Mouse (Mus musculus) testis, adult 2 months (tissue): ENCODE data around the gene Gm36028. TPM values are rescaled to one million over a fixed set of nuclear protein-coding genes. Genes with fewer than 3 reads are reported as not detected.

Experiments used
- H3K27ac ChIP-seq: fragments of 200-500 bp; 2 replicates; pipeline ENCODE4 v1.5.1; 2012; ENCODE audit warnings: low read depth, low read length; ENCODE audit not compliant: control insufficient read depth, insufficient read depth
- H3K27me3 ChIP-seq: fragments of 200-500 bp; 2 replicates; pipeline ENCODE4 v1.6.1; 2012; ENCODE audit warnings: mild to moderate bottlenecking, low read length, moderate library complexity; ENCODE audit not compliant: control insufficient read depth, insufficient read depth
- H3K36me3 ChIP-seq: fragments of 200-500 bp; 2 replicates; pipeline ENCODE4 v1.6.1; 2012; ENCODE audit warnings: mild to moderate bottlenecking, low read length; ENCODE audit not compliant: control insufficient read depth, insufficient read depth
- H3K4me1 ChIP-seq: fragments of 200-500 bp; 2 replicates; pipeline ENCODE4 v1.6.1; 2012; ENCODE audit warnings: low read length; ENCODE audit not compliant: control insufficient read depth, insufficient read depth
- H3K4me3 ChIP-seq: fragments of 200-500 bp; 2 replicates; pipeline ENCODE4 v1.5.1; 2012; ENCODE audit warnings: low read depth, mild to moderate bottlenecking, low read length, moderate library complexity, mixed read lengths; ENCODE audit not compliant: control insufficient read depth
- CTCF ChIP-seq: fragments of 200-500 bp; IDR thresholded peaks from 2 replicates; pipeline ENCODE4 v1.5.1; 2012; ENCODE audit warnings: low read depth, mild to moderate bottlenecking, inconsistent platforms, low read length, moderate library complexity; ENCODE audit not compliant: control insufficient read depth, insufficient read depth, insufficient replicate concordance
- POLR2A ChIP-seq: fragments of 200-500 bp; IDR thresholded peaks from 2 replicates; pipeline ENCODE4 v1.6.1; 2012; ENCODE audit warnings: low read depth, mild to moderate bottlenecking, inconsistent platforms, low read length, moderate library complexity; ENCODE audit not compliant: control insufficient read depth
- polyA plus RNA-seq: library from polyadenylated mRNA; depleted of rRNA; stranded (reverse); fragments of >200 nt; gene quantifications from 2 replicates; pipeline ENCODE4 v1.2.3, GENCODE M21; 2012

Gene Gm36028
- polyA plus RNA-seq, 1 experiment, result 1.2 TPM

GRCm38 (mm10) chr16:37856327-37856726 is 4.6 kb downstream of the Gm36028 start:
- no peak overlapping the region for H3K4me3 ChIP-seq
- peaks cover 12% of the 10 kb centered on the region for H3K4me1 ChIP-seq
- H3K27me3 ChIP-seq, result no peaks in the 10 kb centered on the region
- H3K27ac ChIP-seq, result no peak overlapping the region
- no peaks in the 10 kb centered on the region for H3K36me3 ChIP-seq
- TF ChIP-seq CTCF (no peak), POLR2A (no peak)

- no peak for TF ChIP-seq POLR2A
- no peak for TF ChIP-seq CTCF
- H3K4me1 ChIP-seq, result peaks cover 13% of the 10 kb centered on the region
- no peaks in the 10 kb centered on the region for H3K36me3 ChIP-seq
- H3K27ac ChIP-seq, result no peak overlapping the region
- H3K4me3 ChIP-seq, result no peak overlapping the region
- H3K27me3 ChIP-seq, result no peaks in the 10 kb centered on the region
Observed at GRCm38 (mm10) chr16:37855583-37855982, 5.4 kb downstream of the Gm36028 start.

- TF ChIP-seq POLR2A (no peak), CTCF (no peak)
Observed at GRCm38 (mm10) chr16:37854593-37854992, 6.4 kb downstream of the Gm36028 start.

DNA sequence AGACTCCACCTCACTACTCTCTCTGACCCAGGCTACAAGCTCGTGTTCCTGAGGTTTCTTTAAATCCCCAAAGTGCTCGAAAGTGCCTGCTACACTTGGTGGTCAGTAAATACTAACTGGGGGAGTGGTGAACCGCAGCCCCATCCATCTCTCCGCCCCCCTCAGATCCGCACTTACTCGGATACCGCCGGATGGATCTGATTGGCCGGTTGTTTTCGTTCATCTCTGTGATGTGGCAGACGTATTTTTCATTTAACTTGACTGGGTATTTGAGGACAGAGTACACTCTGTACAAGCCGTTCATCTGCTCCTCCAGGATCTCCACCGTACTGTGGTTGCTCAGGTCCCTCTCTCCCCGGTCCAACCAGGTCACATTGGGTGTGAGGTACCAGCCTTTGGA is 6.9 kb downstream of the Gm36028 start:
- TF ChIP-seq CTCF (no peak), POLR2A (no peak)
- Histone ChIP-seq H3K36me3 (no peaks in the 10 kb centered on the region), H3K4me1 (peaks cover 13% of the 10 kb centered on the region), H3K4me3 (peak overlapping the region; percentile 53), H3K27ac (peak overlapping the region; percentile 53; the same call in 1 of the 2 replicates), H3K27me3 (no peaks in the 10 kb centered on the region)

More at GRCm38 (mm10) chr16:37854593-37854992, 6.4 kb downstream of the Gm36028 start:
- peaks cover 13% of the 10 kb centered on the region for H3K4me1 ChIP-seq
- H3K4me3 ChIP-seq, result no peak overlapping the region
- H3K36me3 ChIP-seq, result no peaks in the 10 kb centered on the region
- H3K27ac ChIP-seq, result no peak overlapping the region
- no peaks in the 10 kb centered on the region for H3K27me3 ChIP-seq

DNA sequence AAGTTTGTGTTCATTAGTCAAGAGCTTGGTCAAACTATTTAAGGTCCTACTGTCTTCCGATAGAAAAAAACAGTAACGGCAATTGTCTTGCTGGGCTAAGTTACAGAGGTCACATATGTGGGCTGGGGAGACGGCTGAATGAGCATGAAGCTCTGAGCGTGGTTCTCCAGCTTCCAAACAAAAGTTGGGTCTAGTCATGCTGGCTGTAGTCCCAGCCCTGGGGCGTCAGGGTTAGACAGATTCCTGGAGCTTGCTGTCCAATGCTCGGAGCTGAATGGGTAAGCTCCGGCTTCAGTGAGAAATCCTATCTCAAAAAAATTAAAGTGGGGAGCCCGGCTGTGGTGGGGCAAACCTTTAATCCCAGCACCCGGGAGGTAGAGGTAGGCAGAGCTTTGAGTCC is 7.7 kb downstream of the Gm36028 start:
- H3K36me3 ChIP-seq, result no peaks in the 10 kb centered on the region
- no peak overlapping the region; the same call in 1 of the 2 replicates for H3K4me3 ChIP-seq
- H3K4me1 ChIP-seq, result peaks cover 13% of the 10 kb centered on the region
- H3K27me3 ChIP-seq, result no peaks in the 10 kb centered on the region
- no peak overlapping the region for H3K27ac ChIP-seq
- TF ChIP-seq POLR2A (no peak), CTCF (no peak)

- Histone ChIP-seq H3K36me3 (no peaks in the 10 kb centered on the region), H3K4me1 (peaks cover 13% of the 10 kb centered on the region), H3K27ac (no peak overlapping the region), H3K27me3 (no peaks in the 10 kb centered on the region), H3K4me3 (no peak overlapping the region)
- TF ChIP-seq POLR2A (no peak), CTCF (no peak)
Observed at GRCm38 (mm10) chr16:37851366-37851765, 9.6 kb downstream of the Gm36028 start.

- no peaks in the 10 kb centered on the region for H3K27me3 ChIP-seq
- H3K4me1 ChIP-seq, result peaks cover 4% of the 10 kb centered on the region
- H3K4me3 ChIP-seq, result no peak overlapping the region
- TF ChIP-seq POLR2A (no peak), CTCF (no peak)
- H3K27ac ChIP-seq, result no peak overlapping the region
- no peaks in the 10 kb centered on the region for H3K36me3 ChIP-seq
Observed at GRCm38 (mm10) chr16:37847081-37847480, 13.9 kb downstream of the Gm36028 start.

DNA sequence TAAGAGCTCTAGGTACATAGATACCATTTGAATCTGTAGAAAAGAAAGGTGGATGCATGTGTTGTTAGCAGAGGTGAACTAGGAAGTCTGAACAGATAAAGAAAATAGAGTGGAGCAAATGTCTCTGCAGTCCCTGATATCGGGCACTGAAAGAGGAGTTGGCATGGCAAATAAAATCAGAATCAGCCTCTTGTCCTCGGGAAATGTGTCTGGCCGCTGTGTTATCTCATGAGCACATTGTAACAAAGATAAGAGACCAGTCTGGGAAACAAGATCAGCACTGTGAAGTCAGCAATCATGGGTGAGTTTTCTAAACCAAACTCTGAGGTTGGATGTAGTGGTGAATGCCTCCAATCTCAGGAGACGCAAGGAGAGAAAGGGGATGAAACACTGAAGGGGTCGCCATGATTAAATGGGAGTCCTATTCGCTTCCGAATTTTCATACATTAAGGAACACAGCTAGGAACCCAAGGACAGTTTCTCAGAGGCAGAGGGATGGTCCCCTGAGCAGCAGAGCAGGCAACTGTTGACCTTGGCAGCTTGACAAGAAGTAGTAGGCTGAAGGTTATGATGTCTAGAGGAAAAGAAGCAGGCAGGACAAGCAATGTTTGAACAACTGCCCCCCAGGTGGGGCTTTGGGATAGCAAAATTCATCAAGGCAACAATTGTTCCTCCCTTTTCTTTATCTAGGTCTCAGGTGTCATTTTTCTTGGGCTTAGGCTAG is 15.6 kb downstream of the Gm36028 start:
- Histone ChIP-seq H3K27ac (peak overlapping the region; percentile 34; the same call in 1 of the 2 replicates), H3K36me3 (no peaks in the 10 kb centered on the region), H3K4me1 (peaks cover 3% of the 10 kb centered on the region), H3K27me3 (no peaks in the 10 kb centered on the region), H3K4me3 (no peak overlapping the region)
- TF ChIP-seq CTCF (no peak), POLR2A (no peak)
